Comparison of ENCODE assay signal across 8 mouse cellular contexts in the genomic region with DNA sequence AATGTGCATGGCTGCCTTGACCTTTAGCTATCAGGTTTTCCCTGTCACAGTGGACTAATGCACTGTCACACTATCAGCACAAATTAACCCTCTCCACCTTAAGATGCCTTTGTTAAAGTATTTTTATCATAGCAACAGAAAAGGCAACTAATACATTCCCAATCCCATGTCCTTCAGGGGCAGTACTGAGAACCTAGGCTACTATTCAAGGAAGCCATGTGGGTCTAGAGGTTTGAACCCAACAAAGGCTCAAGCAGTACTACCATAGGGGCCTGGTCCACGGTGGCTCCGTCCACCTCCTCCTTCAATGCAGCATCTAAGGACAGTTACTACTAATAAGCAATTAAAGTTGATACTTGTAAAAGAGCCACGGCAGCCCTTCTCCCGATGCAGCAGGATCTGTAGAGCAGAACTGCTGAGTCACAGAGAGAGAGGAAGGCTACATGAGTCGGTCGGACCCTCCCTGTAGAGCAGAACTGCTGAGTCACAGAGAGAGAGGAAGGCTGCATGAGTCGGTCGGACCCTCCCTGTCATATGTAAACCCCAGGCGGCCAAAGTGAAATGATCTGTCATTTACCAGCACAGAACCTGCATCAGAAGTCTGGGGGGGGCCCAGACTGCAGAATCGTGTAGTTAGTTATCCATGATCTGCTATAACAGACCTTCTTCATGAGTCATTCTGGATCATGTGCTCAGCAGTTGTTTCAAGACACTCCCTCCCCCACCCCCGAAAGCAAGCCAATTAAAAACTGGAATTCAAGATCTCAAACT. TPM values are rescaled to one million over a fixed set of nuclear protein-coding genes. Genes with fewer than 3 reads are reported as not detected.
DNase-seq lines count a peak whose midpoint lies in the region; ATAC-seq lines count a peak whose summit lies in the region.

No protein-coding gene starts in this region.

- peaks cover 3% of the 10 kb centered on the region; the same call in 1 of the 2 replicates for H3K9me3 ChIP-seq in forebrain, embryonic 10.5 days
- no peaks in the 10 kb centered on the region for H3K9me3 ChIP-seq in hindbrain, embryonic 14.5 days (ENCODE audit: control insufficient read depth, low read length)

- no peak overlapping the region for H3K9ac ChIP-seq in hindbrain, embryonic 14.5 days

- peaks cover 62% of the 10 kb centered on the region for H3K4me1 ChIP-seq in forebrain, embryonic 10.5 days
- peaks cover 27% of the 10 kb centered on the region for H3K4me1 ChIP-seq in hindbrain, embryonic 14.5 days (replicated peaks; ENCODE audit: control insufficient read depth, insufficient read depth, low read length)

- H3K79me2 ChIP-seq in macrophage (ENCODE audit: inconsistent target) = no peaks in the 10 kb centered on the region

- H3K27ac ChIP-seq in forebrain, embryonic 10.5 days = peak overlapping the region; percentile 44; the same call in 1 of the 2 replicates
- H3K27ac ChIP-seq in hindbrain, embryonic 14.5 days = 0 out of 2 replicates have a peak overlapping the region, but pooled peaks have one; percentile 28
- H3K27ac ChIP-seq in macrophage = peak overlapping the region; percentile 59

- no peak for ATAC-seq in hindbrain, embryonic 14.5 days (ENCODE audit: low FRiP score)

- H3K27me3 ChIP-seq in forebrain, embryonic 10.5 days (ENCODE audit: poor library complexity, severe bottlenecking) = peaks cover 99% of the 10 kb centered on the region
- peaks cover 82% of the 10 kb centered on the region for H3K27me3 ChIP-seq in hindbrain, embryonic 14.5 days (ENCODE audit: control insufficient read depth, insufficient read depth, low read length)

- peak overlapping the region; percentile 18 for H3K4me2 ChIP-seq in hindbrain, embryonic 14.5 days (replicated peaks)

- H3K36me3 ChIP-seq in forebrain, embryonic 10.5 days (replicated peaks) = no peaks in the 10 kb centered on the region
- 0 out of 2 replicates have a peak, but pooled peaks cover 10% of the 10 kb centered on the region for H3K36me3 ChIP-seq in hindbrain, embryonic 14.5 days (replicated peaks; ENCODE audit: control insufficient read depth, insufficient read depth)
- peaks cover 17% of the 10 kb centered on the region; the same call in 1 of the 2 replicates for H3K36me3 ChIP-seq in macrophage (ENCODE audit: inconsistent target)

- WGBS in forebrain, embryonic 10.5 days = 57% methylated on average over 11 of the region's 11 CpGs
- 49% methylated on average over 11 of the region's 11 CpGs for WGBS in hindbrain, embryonic 14.5 days
- 21% methylated on average over 11 of the region's 11 CpGs for whole genome bisulfite sequencing in macrophage (ENCODE audit: missing documents)

- peak overlapping the region; percentile 12; the same call in 1 of the 2 replicates for H3K4me3 ChIP-seq in forebrain, embryonic 10.5 days
- no peak overlapping the region for H3K4me3 ChIP-seq in hindbrain, embryonic 14.5 days (replicated peaks; ENCODE audit: low read length)
- no peak overlapping the region for H3K4me3 ChIP-seq in macrophage (ENCODE audit: inconsistent target)

- DNase-seq in embryo, embryonic 10 days (ENCODE audit: low spot score) = peak; percentile 55
- DNase-seq in embryo, embryonic 9.5 days (ENCODE audit: extremely low spot score) = no peak
- peak; percentile 93 for DNase-seq in MEL-GATA-1-ER (ENCODE audit: extremely low read depth, low read depth)
- DNase-seq in forebrain, embryonic 10.5 days (ENCODE audit: extremely low spot score, low spot score) = peak; percentile 33
- DNase-seq in hindbrain, embryonic 14.5 days (ENCODE audit: low spot score) = no peak
- DNase-seq in spleen, postnatal 4 days (ENCODE audit: low spot score in 2 of 2) = no peak
- no peak for DNase-seq in kidney, postnatal 25 days

RNA-seq across cellular contexts. Expression of a gene that starts 35.1 kb away (rescaled TPM):
- polyA plus RNA-seq in forebrain, embryonic 10.5 days (2016; fragmentation: Nextera tagmentation; extraction: Ambion mirVana) = 5.7 and 7.2 TPM in 2 replicates
- 40.5 and 45.5 TPM in 2 replicates for polyA plus RNA-seq in hindbrain, embryonic 14.5 days (2014; fragmentation: Nextera tagmentation; extraction: Ambion mirVana)
- 1 to 10 TPM in 10 of 26 experiments, under 1 TPM in 1, not detected in 15; 0.88 to 2.6 (median 2.0) TPM for total RNA-seq in macrophage (2018; cell fraction: chromatin; rRNA removed)
- total RNA-seq in macrophage (2018; cell fraction: cytosol; rRNA removed) = 1 to 10 TPM in 2 of 26 experiments, under 1 TPM in 14, not detected in 10; 0.12 to 1.4 (median 0.47) TPM
- total RNA-seq in macrophage (2018; cell fraction: nucleus; rRNA removed) = 1 to 10 TPM in 4 of 26 experiments, under 1 TPM in 7, not detected in 15; 0.45 to 2.5 (median 0.90) TPM
- 0.32 TPM in 1 of 3 replicates, not detected in the others for polyA plus RNA-seq in macrophage (2018)

RNA-seq across cellular contexts. Expression of a gene that starts 35.4 kb away (rescaled TPM):
- polyA plus RNA-seq in forebrain, embryonic 10.5 days (2016; fragmentation: Nextera tagmentation; extraction: Ambion mirVana) = 1.3 and 1.4 TPM in 2 replicates
- 1.7 and 2.0 TPM in 2 replicates for polyA plus RNA-seq in hindbrain, embryonic 14.5 days (2014; fragmentation: Nextera tagmentation; extraction: Ambion mirVana)
- total RNA-seq in macrophage (2018; cell fraction: chromatin; rRNA removed) = under 1 TPM in 5 of 26 experiments, not detected in 21; 0.29 to 0.50 (median 0.37) TPM
- under 1 TPM in 13 of 26 experiments, not detected in 13; 0.05 to 0.26 (median 0.10) TPM for total RNA-seq in macrophage (2018; cell fraction: cytosol; rRNA removed)
- under 1 TPM in 7 of 26 experiments, not detected in 19; 0.17 to 0.96 (median 0.26) TPM for total RNA-seq in macrophage (2018; cell fraction: nucleus; rRNA removed)
- polyA plus RNA-seq in macrophage (2018) = not detected in 3 replicates

Comparison
In these comparisons a context has a peak if more than half of its experiments do, and no peak if none do; other contexts are left out.
1. DNase-seq: peak in embryo, embryonic 10 days (single experiment), MEL-GATA-1-ER (single experiment) and forebrain, embryonic 10.5 days (single experiment); none in embryo, embryonic 9.5 days (single experiment), hindbrain, embryonic 14.5 days (single experiment), spleen, postnatal 4 days (0 of 2) and kidney, postnatal 25 days (0 of 2).
2. Peak in every context shown above with its lines, with median percentiles within 50 percentile points of each other: H3K27ac ChIP-seq.